Mouse (Mus musculus) frontal cortex, postnatal 10 days (tissue): ENCODE results near the gene Rce1.
"Not testable (repeated sequence)": the region's sequence is repeated elsewhere in the genome, so short reads cannot be mapped to it uniquely, and the experiment has no call there.

Source experiments
- DNase-seq, 2 experiments: peaks; one replicate each; pipeline ENCODE4 v3.0.0; 2022; ENCODE audit warnings: low spot score in 2 of 2, mixed read lengths in 1 of 2

The Rce1 gene

GRCm38 (mm10) chr19:4613464-4614304 is 11.8 kb downstream of the Rce1 start:
- peak; percentile 25 for DNase-seq

- DNase-seq: peak; percentile 16 to 17
Observed at GRCm38 (mm10) chr19:4612181-4612961, 13.1 kb downstream of the Rce1 start.

GRCm38 (mm10) chr19:4610109-4610508 is 15.3 kb downstream of the Rce1 start:
- DNase-seq: no peak

- no peak for DNase-seq
Observed at GRCm38 (mm10) chr19:4608511-4608910, 16.9 kb downstream of the Rce1 start.

- no peak for DNase-seq
Observed at GRCm38 (mm10) chr19:4607406-4607805, 18.0 kb downstream of the Rce1 start.

- DNase-seq: no peak
Observed at GRCm38 (mm10) chr19:4605654-4606053, 19.8 kb downstream of the Rce1 start.

GRCm38 (mm10) chr19:4603801-4604723 is 21.4 kb downstream of the Rce1 start:
- no peak for DNase-seq

GRCm38 (mm10) chr19:4602459-4602858 is 23.0 kb downstream of the Rce1 start:
- DNase-seq: no peak

GRCm38 (mm10) chr19:4596071-4596470 is 29.4 kb downstream of the Rce1 start:
- DNase-seq: no peak

- no peak for DNase-seq
Observed at GRCm38 (mm10) chr19:4593792-4594522, 31.5 kb downstream of the Rce1 start.

GRCm38 (mm10) chr19:4590025-4590424 is 35.4 kb downstream of the Rce1 start:
- no peak for DNase-seq

- no peak for DNase-seq
Observed at GRCm38 (mm10) chr19:4589081-4589480, 36.4 kb downstream of the Rce1 start.

GRCm38 (mm10) chr19:4588430-4588829 is 37.0 kb downstream of the Rce1 start:
- no peak for DNase-seq

- DNase-seq: no peak
Observed at GRCm38 (mm10) chr19:4587426-4587825, 38.0 kb downstream of the Rce1 start.

- not testable (repeated sequence) for DNase-seq
Observed at GRCm38 (mm10) chr19:4586783-4587182, 38.7 kb downstream of the Rce1 start.

- DNase-seq: no peak
Observed at GRCm38 (mm10) chr19:4583856-4584255, 41.6 kb downstream of the Rce1 start.

GRCm38 (mm10) chr19:4579296-4579695 is 46.1 kb downstream of the Rce1 start:
- no peak for DNase-seq

- no peak for DNase-seq
Observed at GRCm38 (mm10) chr19:4578799-4579198, 46.6 kb downstream of the Rce1 start.

- DNase-seq: no peak
Observed at GRCm38 (mm10) chr19:4573241-4573640, 52.2 kb downstream of the Rce1 start.
